Mouse (Mus musculus): ENCODE measurements around the gene 2310011J03Rik.

DNA sequence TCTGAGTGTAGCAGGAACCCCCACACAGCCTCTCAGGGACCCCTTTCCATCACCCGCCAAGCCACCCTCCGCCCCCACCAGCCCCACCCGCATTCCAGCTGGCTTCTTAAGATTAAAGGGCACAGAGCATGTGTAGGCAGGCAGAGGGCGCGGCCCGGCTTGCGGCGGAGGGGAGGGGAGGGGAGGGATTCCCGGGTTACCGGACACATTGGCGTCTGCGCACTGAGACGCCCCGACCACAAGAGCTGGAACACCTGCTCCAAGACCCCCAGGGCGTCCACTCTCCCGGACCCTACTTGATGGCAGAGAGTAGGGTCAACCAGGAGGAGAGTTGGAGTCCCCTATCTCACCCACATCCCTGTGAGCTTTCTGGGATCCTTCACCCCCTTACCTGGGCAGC is 24.8 kb upstream of the 2310011J03Rik start:
- TF ChIP-seq CTCF (IDR thresholded peaks at IDR 0.05) (no peak), POLR2A (IDR thresholded peaks at IDR 0.05; ENCODE audit: insufficient read depth, low read depth, low read length) (no peak), EP300 (IDR thresholded peaks at IDR 0.05; ENCODE audit: insufficient read depth, low read depth, low read length) (no peak)
